Mouse (Mus musculus) midbrain, embryonic 14.5 days (tissue): ENCODE data around the gene Cela1. TPM values are rescaled to one million over a fixed set of nuclear protein-coding genes. Genes with fewer than 3 reads are reported as not detected.
A peak's percentile ranks its signal among the peaks of the same experiment; 100 is the strongest.

Source experiments
- ATAC-seq: fragments of 200-750 bp; cut with Nextera tagmentation; 2 replicates; pipeline ENCODE4 v1.8.0; 2017; ENCODE audit warnings: moderate number of reproducible peaks, moderate library complexity; ENCODE audit not compliant: low FRiP score, low TSS enrichment
- DNase-seq: peaks from one replicate; pipeline ENCODE4 v3.0.0-alpha.2; 2015
- H3K27ac ChIP-seq: fragments of 300-500 bp; sonication (generic); replicated peaks from 2 replicates; pipeline ENCODE4 v1.5.1; 2014; ENCODE audit warnings: mild to moderate bottlenecking, low read depth, low read length, moderate library complexity
- H3K27me3 ChIP-seq: fragments of 300-500 bp; sonication (generic); 2 replicates; pipeline ENCODE4 v1.6.1; 2014; ENCODE audit warnings: low read length, control low read depth, mixed read lengths; ENCODE audit not compliant: control insufficient read depth, insufficient read depth
- H3K36me3 ChIP-seq: fragments of 300-500 bp; sonication (generic); 2 replicates; pipeline ENCODE4 v1.6.1; 2014; ENCODE audit warnings: low read length, control low read depth; ENCODE audit not compliant: control insufficient read depth, insufficient read depth
- H3K4me1 ChIP-seq: fragments of 300-500 bp; sonication (generic); 2 replicates; pipeline ENCODE4 v1.6.1; 2014; ENCODE audit warnings: mild to moderate bottlenecking, antibody characterized with exemption, low read length, control low read depth; ENCODE audit not compliant: control insufficient read depth, insufficient read depth
- H3K4me2 ChIP-seq: fragments of 300-500 bp; sonication (generic); 2 replicates; pipeline ENCODE4 v1.6.1; 2014; ENCODE audit warnings: mild to moderate bottlenecking, low read length, moderate library complexity
- H3K4me3 ChIP-seq: fragments of 300-500 bp; sonication (generic); replicated peaks from 2 replicates; pipeline ENCODE4 v1.5.1; 2014; ENCODE audit warnings: low read depth, low read length
- H3K9ac ChIP-seq: fragments of 300-500 bp; sonication (generic); replicated peaks from 2 replicates; pipeline ENCODE4 v1.6.1; 2014; ENCODE audit warnings: mild to moderate bottlenecking, low read length, moderate library complexity
- H3K9me3 ChIP-seq: fragments of 300-500 bp; sonication (generic); 2 replicates; pipeline ENCODE4 v1.6.1; 2016; ENCODE audit warnings: low read length, control low read depth, mixed read lengths; ENCODE audit not compliant: control insufficient read depth
- WGBS: fragments of 180-500 bp; shearing (Covaris S2); extraction: QIAGEN DNeasy Blood & Tissue Kit; methylation state at CpG from one replicate; pipeline ENCODE4 v1.1.7; 2014; 5-methylcytosine and 5-hydroxymethylcytosine counted together
- polyA plus RNA-seq: library from polyadenylated mRNA; unstranded; fragments of >200 nt; fragmentation: Nextera tagmentation; extraction: Ambion mirVana; gene quantifications from 2 replicates; pipeline ENCODE4 v1.2.1, GENCODE M21; 2014

Gene Cela1
- polyA plus RNA-seq, 1 experiment from 2014 or later = 0.74 TPM

DNA sequence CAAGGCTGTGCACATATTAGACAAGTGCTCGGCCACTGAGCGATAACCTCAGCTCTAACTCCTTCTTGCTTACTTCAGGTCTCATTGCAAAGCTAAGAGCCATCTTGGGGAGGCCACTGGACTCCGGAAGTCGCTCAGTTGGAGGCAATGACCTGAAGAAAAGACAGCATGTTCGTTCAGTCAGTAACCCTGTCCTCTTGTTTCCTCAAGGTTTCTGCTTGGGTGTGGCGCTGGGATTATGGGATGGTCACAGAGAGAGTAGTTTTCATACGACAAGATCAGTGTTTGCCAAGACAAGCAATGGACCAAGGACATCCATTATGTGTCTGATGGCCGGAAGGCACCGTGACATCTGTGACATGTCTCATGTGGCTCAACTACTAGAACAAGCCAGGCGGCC, 13.2 kb downstream of the Cela1 start:
- H3K9me3 ChIP-seq = no peaks in the 10 kb centered on the region
- H3K27ac ChIP-seq = no peak overlapping the region
- no peaks in the 10 kb centered on the region for H3K27me3 ChIP-seq
- no peaks in the 10 kb centered on the region for H3K4me1 ChIP-seq
- H3K36me3 ChIP-seq = no peaks in the 10 kb centered on the region
- no peak overlapping the region for H3K4me3 ChIP-seq
- no peak for ATAC-seq
- no peak overlapping the region for H3K4me2 ChIP-seq
- DNase-seq = no peak
- no peak overlapping the region for H3K9ac ChIP-seq
- 90% methylated on average over 10 of the region's 10 CpGs for WGBS

- Histone ChIP-seq H3K4me3 (no peak overlapping the region), H3K27me3 (no peaks in the 10 kb centered on the region), H3K9me3 (no peaks in the 10 kb centered on the region), H3K36me3 (no peaks in the 10 kb centered on the region), H3K9ac (no peak overlapping the region), H3K27ac (no peak overlapping the region), H3K4me1 (no peaks in the 10 kb centered on the region), H3K4me2 (no peak overlapping the region)
- 38% methylated on average over 12 of the region's 12 CpGs for WGBS
- ATAC-seq (no peak), DNase-seq (no peak)
Observed at GRCm38 (mm10) chr15:100673585-100674391, 13.9 kb downstream of the Cela1 start.

DNA sequence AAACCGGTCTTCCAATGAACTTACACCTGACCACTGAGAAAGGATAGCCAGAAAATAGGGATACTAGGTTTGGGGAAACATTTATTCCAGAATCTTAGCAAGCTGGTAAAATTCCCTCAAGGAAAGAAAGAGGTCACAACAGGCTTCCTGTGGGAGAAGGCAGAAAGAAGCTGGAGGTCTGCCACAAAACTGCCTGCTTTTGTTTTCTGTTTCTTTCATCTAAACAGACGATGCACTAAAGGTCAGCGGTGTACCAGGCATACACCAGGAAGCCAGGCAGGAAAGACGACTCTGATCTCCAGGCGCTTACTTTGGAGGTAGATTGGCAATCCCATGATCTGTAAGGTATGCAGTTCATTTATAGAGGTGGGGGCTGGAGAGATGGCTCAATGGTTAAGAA, 16.9 kb downstream of the Cela1 start:
- no peak overlapping the region for H3K27ac ChIP-seq
- no peaks in the 10 kb centered on the region for H3K36me3 ChIP-seq
- peaks cover 6% of the 10 kb centered on the region; the same call in 1 of the 2 replicates for H3K4me1 ChIP-seq
- ATAC-seq (no peak), DNase-seq (no peak)
- WGBS = 75% methylated on average over 5 of the region's 5 CpGs
- no peaks in the 10 kb centered on the region for H3K27me3 ChIP-seq
- H3K9me3 ChIP-seq = no peaks in the 10 kb centered on the region
- H3K9ac ChIP-seq = no peak overlapping the region
- no peak overlapping the region for H3K4me2 ChIP-seq
- H3K4me3 ChIP-seq = no peak overlapping the region

DNA sequence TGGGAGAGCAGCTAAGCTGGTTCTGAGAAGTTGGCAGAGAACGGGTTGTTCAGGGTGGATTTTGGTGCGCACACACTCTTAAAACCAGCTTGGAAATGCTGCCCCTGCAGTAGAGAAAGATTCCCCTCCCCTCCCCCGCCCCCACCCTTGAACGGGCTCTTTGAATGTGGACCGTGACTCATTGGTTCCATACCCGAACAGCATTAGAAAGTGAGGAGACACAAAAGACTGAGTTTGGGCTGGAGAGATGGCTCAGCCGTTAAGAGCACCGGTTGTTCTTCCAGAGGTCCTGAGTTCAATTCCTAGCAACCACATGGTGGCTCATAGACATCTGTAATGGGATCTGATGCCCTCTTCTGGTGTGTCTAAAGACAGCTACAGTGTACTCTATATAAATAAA, 17.7 kb downstream of the Cela1 start:
- H3K9me3 ChIP-seq = no peaks in the 10 kb centered on the region
- H3K4me1 ChIP-seq = peaks cover 6% of the 10 kb centered on the region; the same call in 1 of the 2 replicates
- 71% methylated on average over 8 of the region's 8 CpGs for WGBS
- no peak overlapping the region for H3K4me3 ChIP-seq
- no peak overlapping the region for H3K27ac ChIP-seq
- no peak for ATAC-seq
- H3K4me2 ChIP-seq = no peak overlapping the region
- no peak for DNase-seq
- H3K9ac ChIP-seq = no peak overlapping the region
- H3K27me3 ChIP-seq = no peaks in the 10 kb centered on the region
- no peaks in the 10 kb centered on the region for H3K36me3 ChIP-seq

GRCm38 (mm10) chr15:100669337-100669736, 18.4 kb downstream of the Cela1 start, which contains the start of gene Bin2:
TSS of gene Bin2 (minus strand) at chr15:100669553.
- WGBS = 93% methylated on average over 20 of the region's 20 CpGs
- Histone ChIP-seq H3K36me3 (no peaks in the 10 kb centered on the region), H3K27me3 (no peaks in the 10 kb centered on the region), H3K27ac (no peak within 1 kb of the TSS), H3K9ac (no peak within 1 kb of the TSS), H3K4me3 (no peak within 1 kb of the TSS), H3K9me3 (no peaks in the 10 kb centered on the region), H3K4me1 (peaks cover 6% of the 10 kb centered on the region; the same call in 1 of the 2 replicates), H3K4me2 (no peak within 1 kb of the TSS)
- ATAC-seq = no peak
- DNase-seq = no peak

GRCm38 (mm10) chr15:100667871-100668545, 19.7 kb downstream of the Cela1 start:
- no peaks in the 10 kb centered on the region for H3K27me3 ChIP-seq
- no peak for ATAC-seq
- no peak overlapping the region for H3K9ac ChIP-seq
- H3K9me3 ChIP-seq = no peaks in the 10 kb centered on the region
- H3K36me3 ChIP-seq = no peaks in the 10 kb centered on the region
- no peak for DNase-seq
- H3K4me2 ChIP-seq = no peak overlapping the region
- peaks cover 6% of the 10 kb centered on the region; the same call in 1 of the 2 replicates for H3K4me1 ChIP-seq
- H3K4me3 ChIP-seq = no peak overlapping the region
- WGBS = 89% methylated on average over 5 of the region's 5 CpGs
- no peak overlapping the region for H3K27ac ChIP-seq

DNA sequence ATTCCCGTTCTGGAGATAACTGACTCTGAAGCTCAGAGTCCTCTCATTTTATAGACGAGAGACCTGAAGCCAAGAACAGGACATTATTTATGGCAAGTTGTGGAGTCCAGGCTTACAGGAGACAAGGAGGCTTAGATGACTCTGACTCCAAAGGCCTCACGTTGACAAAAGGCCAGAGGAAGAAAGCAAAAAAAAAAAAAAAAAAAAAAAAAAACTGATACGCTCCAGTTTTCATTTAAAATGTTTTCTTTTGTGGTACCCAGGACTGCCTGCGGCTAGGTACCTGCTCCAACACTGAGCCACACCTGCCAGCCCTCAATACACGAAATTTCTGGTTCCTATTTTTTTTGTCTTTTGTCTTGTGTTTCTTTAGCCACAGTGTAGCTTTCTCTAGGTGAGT, 20.3 kb downstream of the Cela1 start:
- H3K27me3 ChIP-seq = no peaks in the 10 kb centered on the region
- H3K9ac ChIP-seq = no peak overlapping the region
- H3K4me3 ChIP-seq = no peak overlapping the region
- no peaks in the 10 kb centered on the region for H3K36me3 ChIP-seq
- ATAC-seq (no peak), DNase-seq (no peak)
- no peak overlapping the region for H3K27ac ChIP-seq
- H3K9me3 ChIP-seq = no peaks in the 10 kb centered on the region
- H3K4me1 ChIP-seq = peaks cover 6% of the 10 kb centered on the region; the same call in 1 of the 2 replicates
- no peak overlapping the region for H3K4me2 ChIP-seq
- 61% methylated on average over 6 of the region's 6 CpGs for WGBS

GRCm38 (mm10) chr15:100666851-100667250, 20.9 kb downstream of the Cela1 start:
- no peaks in the 10 kb centered on the region for H3K27me3 ChIP-seq
- no peak overlapping the region for H3K9ac ChIP-seq
- DNase-seq = peak; percentile 6
- WGBS = 42% methylated on average over 12 of the region's 12 CpGs
- no peak overlapping the region for H3K27ac ChIP-seq
- H3K4me1 ChIP-seq = peaks cover 6% of the 10 kb centered on the region; the same call in 1 of the 2 replicates
- no peak overlapping the region for H3K4me3 ChIP-seq
- H3K4me2 ChIP-seq = no peak overlapping the region
- H3K9me3 ChIP-seq = no peaks in the 10 kb centered on the region
- no peaks in the 10 kb centered on the region for H3K36me3 ChIP-seq
- ATAC-seq = no peak
